Mouse (Mus musculus) hindbrain, postnatal 0 days (tissue): ENCODE data around the gene Gp1bb. TPM values are rescaled to one million over a fixed set of nuclear protein-coding genes. Genes with fewer than 3 reads are reported as not detected.
A peak's percentile ranks its signal among the peaks of the same experiment; 100 is the strongest.

Experiments
- ATAC-seq: fragments of 200-750 bp; cut with Nextera tagmentation; 2 replicates; pipeline ENCODE4 v1.8.0; 2017; ENCODE audit warnings: mild to moderate bottlenecking, moderate TSS enrichment, moderate library complexity
- DNase-seq: peaks from one replicate; pipeline ENCODE4 v3.0.0-alpha.2; 2015; ENCODE audit warnings: low spot score
- H3K27ac ChIP-seq: fragments of 300-500 bp; sonication (generic); 2 replicates; pipeline ENCODE4 v1.5.1; 2014; ENCODE audit warnings: mild to moderate bottlenecking
- H3K27me3 ChIP-seq: fragments of 300-500 bp; sonication (generic); 2 replicates; pipeline ENCODE4 v1.6.1; 2014; ENCODE audit warnings: low read length, mixed read lengths; ENCODE audit not compliant: insufficient read depth
- H3K36me3 ChIP-seq: fragments of 300-500 bp; sonication (generic); 2 replicates; pipeline ENCODE4 v1.6.1; 2014; ENCODE audit warnings: low read length, mixed read lengths; ENCODE audit not compliant: insufficient read depth
- H3K4me1 ChIP-seq: fragments of 300-500 bp; sonication (generic); 2 replicates; pipeline ENCODE4 v1.6.1; 2014; ENCODE audit warnings: antibody characterized with exemption, low read length, mixed read lengths; ENCODE audit not compliant: insufficient read depth
- H3K4me2 ChIP-seq: fragments of 300-500 bp; sonication (generic); 2 replicates; pipeline ENCODE4 v1.6.1; 2014; ENCODE audit warnings: low read depth, mild to moderate bottlenecking, low read length, moderate library complexity, mixed read lengths
- H3K4me3 ChIP-seq: fragments of 300-500 bp; sonication (generic); 2 replicates; pipeline ENCODE4 v1.5.1; 2014; ENCODE audit warnings: low read length
- H3K9ac ChIP-seq: fragments of 300-500 bp; sonication (generic); replicated peaks from 2 replicates; pipeline ENCODE4 v1.6.1; 2014; ENCODE audit warnings: mild to moderate bottlenecking, low read length, moderate library complexity, mixed read lengths
- H3K9me3 ChIP-seq: fragments of 300-500 bp; sonication (generic); 2 replicates; pipeline ENCODE4 v1.6.1; 2016; ENCODE audit warnings: low read length, mixed read lengths
- CTCF ChIP-seq: IDR thresholded peaks from 2 replicates; pipeline ENCODE4 v1.5.1; 2016; ENCODE audit warnings: antibody characterized with exemption, control low read depth, low read depth
- WGBS: fragments of 180-500 bp; shearing (Covaris S2); extraction: QIAGEN DNeasy Blood & Tissue Kit; methylation state at CpG from one replicate; pipeline ENCODE4 v1.1.7; 2014; 5-methylcytosine and 5-hydroxymethylcytosine counted together
- polyA plus RNA-seq: library from polyadenylated mRNA; unstranded; fragments of >200 nt; fragmentation: Nextera tagmentation; extraction: Ambion mirVana; gene quantifications from 2 replicates; pipeline ENCODE4 v1.2.1, GENCODE M21; 2015
- total RNA-seq: library from RNA; depleted of rRNA; stranded (reverse); fragments of >200 nt; gene quantifications from 2 replicates; pipeline ENCODE4 v1.2.3, GENCODE M21; 2014

Gene Gp1bb
- total and polyA plus RNA-seq, 2 experiments from 2014 or later: 10.1 to 30.8 TPM

DNA sequence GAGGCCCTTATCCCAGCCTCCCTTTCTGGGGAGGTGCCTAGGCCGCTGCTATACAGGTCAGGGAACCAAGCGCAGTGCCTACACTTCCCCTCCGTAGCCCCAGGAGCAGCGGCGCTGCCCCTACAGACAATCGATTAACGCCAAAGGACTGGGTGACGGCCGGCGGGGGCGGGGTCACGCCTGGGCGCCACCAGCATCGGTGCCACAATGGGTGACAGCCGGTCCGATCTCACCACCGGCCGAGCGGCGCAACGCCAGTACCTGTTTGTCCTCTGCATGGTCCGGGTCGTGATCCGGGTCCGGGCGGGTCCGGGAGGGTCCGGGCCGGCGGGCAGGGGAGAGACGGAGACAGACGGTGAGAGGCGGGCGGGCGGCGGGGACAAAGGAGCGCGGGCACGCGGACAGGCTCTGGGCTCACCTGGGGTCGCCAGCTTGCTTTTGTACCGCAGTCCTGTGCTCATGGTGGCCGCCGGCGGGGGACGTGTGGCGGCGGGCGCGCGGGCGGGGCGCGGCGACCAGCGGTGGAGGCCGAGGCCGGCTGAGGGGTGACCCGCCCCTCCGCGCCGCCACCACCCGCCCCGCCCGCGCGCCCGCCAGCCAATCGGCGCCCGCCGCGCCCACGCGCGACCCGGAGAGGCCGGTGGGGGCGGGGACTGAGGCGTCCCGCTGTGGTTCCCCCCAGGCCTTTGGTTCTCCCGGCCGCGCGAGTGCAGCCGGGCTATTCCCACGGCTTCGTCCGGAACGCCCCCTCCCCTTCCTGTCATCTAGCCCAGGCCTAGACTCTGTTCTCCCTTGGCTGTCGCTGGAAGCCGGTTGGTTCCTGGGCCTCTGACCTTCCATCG is 7.4 kb upstream of the Gp1bb start, which contains the start of gene Sept5:
TSS of gene Sept5 (minus strand) at position 565 of the 842 bp plus-strand sequence.
- peak; percentile 82 for DNase-seq
- peak; percentile 65 for ATAC-seq
- peak within 1 kb of the TSS; percentile 81 for H3K4me2 ChIP-seq
- H3K4me3 ChIP-seq: peak within 1 kb of the TSS; percentile 84
- peaks cover 8% of the 10 kb centered on the region; the same call in 1 of the 2 replicates for H3K27me3 ChIP-seq
- H3K27ac ChIP-seq: peak within 1 kb of the TSS; percentile 88
- H3K4me1 ChIP-seq: peaks cover 21% of the 10 kb centered on the region
- no peak for TF ChIP-seq CTCF
- peak within 1 kb of the TSS; percentile 91 for H3K9ac ChIP-seq
- H3K36me3 ChIP-seq: peaks cover 5% of the 10 kb centered on the region
- no peaks in the 10 kb centered on the region for H3K9me3 ChIP-seq
- WGBS: under 1% methylated on average over 64 of the region's 93 CpGs

GRCm38 (mm10) chr16:18628948-18629340 is 6.7 kb upstream of the Gp1bb start:
- Histone ChIP-seq H3K9ac (peak overlapping the region; percentile 91), H3K4me1 (peaks cover 21% of the 10 kb centered on the region), H3K36me3 (peaks cover 9% of the 10 kb centered on the region), H3K9me3 (no peaks in the 10 kb centered on the region), H3K27ac (peak overlapping the region; percentile 88), H3K4me2 (peak overlapping the region; percentile 81), H3K4me3 (peak overlapping the region; percentile 84), H3K27me3 (peaks cover 8% of the 10 kb centered on the region; the same call in 1 of the 2 replicates)
- no peak for TF ChIP-seq CTCF
- 18% methylated on average over 2 of the region's 2 CpGs for WGBS
- no peak for DNase-seq
- peak; percentile 0; the same call in 1 of the 2 replicates for ATAC-seq

- DNase-seq (no peak), ATAC-seq (no peak)
- Histone ChIP-seq H3K9me3 (no peaks in the 10 kb centered on the region), H3K4me1 (peaks cover 21% of the 10 kb centered on the region), H3K36me3 (peaks cover 15% of the 10 kb centered on the region), H3K9ac (peak overlapping the region; percentile 91), H3K27me3 (peaks cover 12% of the 10 kb centered on the region; the same call in 1 of the 2 replicates), H3K4me3 (peak overlapping the region; percentile 84), H3K4me2 (peak overlapping the region; percentile 81), H3K27ac (peak overlapping the region; percentile 88; the same call in 1 of the 2 replicates)
- no peak for TF ChIP-seq CTCF
- 48% methylated on average over 7 of the region's 7 CpGs for WGBS
Measured at GRCm38 (mm10) chr16:18628206-18628947, 6.2 kb upstream of the Gp1bb start.

DNA sequence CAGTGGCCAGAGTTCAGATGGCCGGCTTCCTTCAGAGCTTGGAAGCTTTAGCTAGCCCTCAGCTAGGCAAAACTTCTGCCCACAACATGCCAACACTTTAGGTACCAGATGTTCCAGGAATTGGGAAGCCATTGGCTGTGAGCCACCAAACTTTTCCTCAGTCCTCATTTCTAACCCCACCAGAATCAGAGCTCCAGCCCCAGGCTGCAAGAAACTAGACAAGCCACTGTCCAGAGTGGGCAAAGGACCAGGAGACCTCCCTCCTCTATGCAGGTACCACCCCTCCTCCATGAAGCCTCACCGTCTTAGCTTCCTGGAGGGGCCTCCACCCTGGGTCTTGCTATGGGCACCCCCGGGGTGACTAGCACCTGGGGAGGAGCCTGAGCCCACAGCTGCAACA is 5.0 kb upstream of the Gp1bb start:
- TF ChIP-seq CTCF: no peak
- H3K4me1 ChIP-seq: peaks cover 21% of the 10 kb centered on the region
- ATAC-seq (no peak), DNase-seq (no peak)
- H3K9me3 ChIP-seq: no peaks in the 10 kb centered on the region
- H3K4me3 ChIP-seq: peak overlapping the region; percentile 48; the same call in 1 of the 2 replicates
- 0 out of 2 replicates have a peak overlapping the region, but pooled peaks have one; percentile 13 for H3K9ac ChIP-seq
- H3K36me3 ChIP-seq: peaks cover 27% of the 10 kb centered on the region
- WGBS: 41% methylated on average over 3 of the region's 3 CpGs
- H3K4me2 ChIP-seq: peak overlapping the region; percentile 81
- peaks cover 24% of the 10 kb centered on the region for H3K27me3 ChIP-seq
- no peak overlapping the region for H3K27ac ChIP-seq

GRCm38 (mm10) chr16:18626376-18626878 is 4.2 kb upstream of the Gp1bb start, which contains the start of gene Gm49601:
Gm49601 (minus strand) TSS chr16:18626427.
- Histone ChIP-seq H3K27ac (0 out of 2 replicates have a peak within 1 kb of the TSS, but pooled peaks have one; percentile 20), H3K4me1 (peaks cover 24% of the 10 kb centered on the region), H3K4me3 (peak within 1 kb of the TSS; percentile 48), H3K36me3 (peaks cover 29% of the 10 kb centered on the region), H3K9ac (peak within 1 kb of the TSS; percentile 60), H3K27me3 (peaks cover 31% of the 10 kb centered on the region), H3K9me3 (no peaks in the 10 kb centered on the region), H3K4me2 (peak within 1 kb of the TSS; percentile 81)
- TF ChIP-seq CTCF: peak; percentile 83
- 2% methylated on average over 64 of the region's 65 CpGs for WGBS
- DNase-seq (peak; percentile 89), ATAC-seq (peak; percentile 41)

DNA sequence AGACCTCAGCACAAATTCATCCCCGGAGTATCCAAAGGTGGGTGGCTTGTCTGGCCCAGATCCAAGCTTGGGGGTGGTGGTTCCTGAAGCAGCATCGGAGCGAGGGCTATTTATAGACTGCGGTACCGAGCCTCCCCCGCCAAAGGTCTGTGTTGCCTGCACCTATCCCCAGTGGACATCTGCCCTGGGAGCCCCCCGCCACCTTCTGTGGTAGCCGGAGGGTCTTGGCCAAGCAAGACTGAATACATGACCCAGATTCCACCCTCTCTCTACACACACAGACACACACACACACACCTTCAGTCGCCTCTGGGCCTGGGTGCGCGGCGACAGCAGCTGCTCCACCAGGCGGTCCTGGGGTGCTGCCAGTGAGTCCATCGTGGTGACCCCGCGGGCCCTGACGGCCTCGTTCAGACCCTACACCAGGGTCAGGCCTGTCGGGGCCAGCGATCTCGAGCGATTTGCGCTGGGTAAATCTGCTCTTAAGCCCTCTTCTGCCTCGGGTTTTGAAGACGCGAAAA is 3.6 kb upstream of the Gp1bb start:
- TF ChIP-seq CTCF: no peak
- H3K27me3 ChIP-seq: peaks cover 34% of the 10 kb centered on the region
- peak overlapping the region; percentile 48 for H3K4me3 ChIP-seq
- H3K9me3 ChIP-seq: no peaks in the 10 kb centered on the region
- DNase-seq (no peak), ATAC-seq (no peak)
- H3K36me3 ChIP-seq: peaks cover 29% of the 10 kb centered on the region
- peaks cover 30% of the 10 kb centered on the region for H3K4me1 ChIP-seq
- H3K4me2 ChIP-seq: peak overlapping the region; percentile 81
- H3K9ac ChIP-seq: peak overlapping the region; percentile 60
- WGBS: 15% methylated on average over 26 of the region's 26 CpGs
- H3K27ac ChIP-seq: no peak overlapping the region
